Mouse (Mus musculus) bone marrow, adult 2 months (tissue): ENCODE measurements around the gene Tenm4.

Experiments
- CTCF ChIP-seq: fragments of 200-500 bp; IDR thresholded peaks from 2 replicates; pipeline ENCODE4 v1.5.1; 2011; ENCODE audit warnings: low read length, control low read depth; ENCODE audit not compliant: control insufficient read depth, insufficient read depth
- POLR2A ChIP-seq: fragments of 200-500 bp; IDR thresholded peaks from 2 replicates; pipeline ENCODE4 v1.6.1; 2011; ENCODE audit warnings: low read depth, mild to moderate bottlenecking, control low read depth, low read length, borderline replicate concordance; ENCODE audit not compliant: control insufficient read depth

GRCm38 (mm10) chr7:96719926-96720325 lies 548.9 kb downstream of the Tenm4 start:
- TF ChIP-seq CTCF, result no peak
- TF ChIP-seq POLR2A, result no peak
